Mouse (Mus musculus) hindbrain, embryonic 15.5 days (tissue): ENCODE measurements around the gene Psmb3. TPM values are rescaled to one million over a fixed set of nuclear protein-coding genes. Genes with fewer than 3 reads are reported as not detected.

Experiments
- ATAC-seq: fragments of 200-750 bp; cut with Nextera tagmentation; 2 replicates; pipeline ENCODE4 v1.8.0; 2017; ENCODE audit warnings: low read depth, moderate number of reproducible peaks, moderate TSS enrichment; ENCODE audit not compliant: low FRiP score
- H3K27ac ChIP-seq: fragments of 300-500 bp; sonication (generic); replicated peaks from 2 replicates; pipeline ENCODE4 v1.5.1; 2015; ENCODE audit warnings: mild to moderate bottlenecking, inconsistent platforms
- H3K27me3 ChIP-seq: fragments of 300-500 bp; sonication (generic); 2 replicates; pipeline ENCODE4 v1.6.1; 2015; ENCODE audit warnings: control low read depth, inconsistent platforms
- H3K36me3 ChIP-seq: fragments of 300-500 bp; sonication (generic); 2 replicates; pipeline ENCODE4 v1.6.1; 2015; ENCODE audit warnings: control low read depth, inconsistent platforms
- H3K4me1 ChIP-seq: fragments of 300-500 bp; sonication (generic); replicated peaks from 2 replicates; pipeline ENCODE4 v1.6.1; 2015; ENCODE audit warnings: control low read depth, inconsistent platforms
- H3K4me2 ChIP-seq: fragments of 300-500 bp; sonication (generic); 2 replicates; pipeline ENCODE4 v1.6.1; 2015; ENCODE audit warnings: moderate library complexity, mild to moderate bottlenecking, inconsistent platforms
- H3K4me3 ChIP-seq: fragments of 300-500 bp; sonication (generic); 2 replicates; pipeline ENCODE4 v1.5.1; 2015; ENCODE audit warnings: mild to moderate bottlenecking, inconsistent platforms
- H3K9ac ChIP-seq: fragments of 300-500 bp; sonication (generic); 2 replicates; pipeline ENCODE4 v1.6.1; 2015; ENCODE audit warnings: inconsistent platforms
- H3K9me3 ChIP-seq: fragments of 300-500 bp; sonication (generic); 2 replicates; pipeline ENCODE4 v1.6.1; 2016; ENCODE audit warnings: control low read depth, inconsistent platforms
- WGBS: fragments of 180-500 bp; shearing (Covaris S2); methylation state at CpG from one replicate; pipeline ENCODE4 v1.1.7; 2015; 5-methylcytosine and 5-hydroxymethylcytosine counted together
- polyA plus RNA-seq: library from polyadenylated mRNA; unstranded; fragments of >200 nt; fragmentation: Nextera tagmentation; extraction: Ambion mirVana; gene quantifications from 2 replicates; pipeline ENCODE4 v1.2.1, GENCODE M21; 2015

Psmb3 gene
- polyA plus RNA-seq, 1 experiment from 2014 or later: 416 TPM

- no peak for ATAC-seq
- Histone ChIP-seq H3K9me3 (no peaks in the 10 kb centered on the region), H3K4me1 (peaks cover 51% of the 10 kb centered on the region), H3K4me2 (peak overlapping the region; percentile 81), H3K27ac (no peak overlapping the region), H3K36me3 (0 out of 2 replicates have a peak, but pooled peaks cover 9% of the 10 kb centered on the region), H3K27me3 (peaks cover 18% of the 10 kb centered on the region), H3K4me3 (peak overlapping the region; percentile 90), H3K9ac (peak overlapping the region; percentile 72; the same call in 1 of the 2 replicates)
- under 1% methylated on average over 21 of the region's 21 CpGs for WGBS
Observed at GRCm38 (mm10) chr11:97662207-97662892, 40.8 kb upstream of the Psmb3 start.

DNA sequence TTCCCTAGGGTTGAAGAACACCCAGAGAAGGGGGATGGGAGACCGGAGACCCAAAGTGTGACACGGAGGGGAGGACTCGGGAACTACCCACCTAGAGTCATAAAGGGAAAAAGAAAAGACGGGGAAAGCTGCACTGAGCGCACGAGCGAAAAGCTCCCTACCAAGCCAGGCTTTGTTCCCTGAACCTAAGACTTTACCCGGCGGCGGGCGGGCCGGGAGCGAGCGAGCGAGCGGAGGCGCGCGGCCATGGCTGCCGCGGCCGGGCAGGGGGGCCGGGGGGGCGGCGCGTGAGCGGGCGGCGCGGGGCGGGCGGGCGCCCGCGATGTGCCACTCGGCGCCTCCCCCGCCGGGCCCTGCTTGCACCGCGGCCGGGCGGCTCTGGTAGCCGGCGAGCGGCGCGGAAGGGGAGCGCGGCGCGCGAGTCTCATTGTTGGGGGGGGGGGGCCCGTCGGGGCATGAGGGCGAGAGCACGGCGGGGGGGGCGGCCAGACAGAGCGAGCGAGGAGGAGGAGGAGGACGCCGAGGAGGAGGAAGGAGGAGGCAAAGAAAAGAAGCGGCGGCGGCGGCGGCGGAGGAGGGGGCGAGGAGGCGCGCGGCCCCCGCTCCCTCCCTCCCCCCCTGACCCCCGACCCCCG is 40.2 kb upstream of the Psmb3 start, which contains the start of gene Mllt6:
Gene Mllt6, plus strand, starts transcription at position 522 of the 635 bp plus-strand sequence.
- peaks cover 51% of the 10 kb centered on the region for H3K4me1 ChIP-seq
- 0% methylated on average over 23 of the region's 76 CpGs for WGBS

GRCm38 (mm10) chr11:97663528-97664338 is 39.5 kb upstream of the Psmb3 start:
- 0 out of 2 replicates have a peak, but pooled peaks cover 9% of the 10 kb centered on the region for H3K36me3 ChIP-seq
- no peaks in the 10 kb centered on the region for H3K9me3 ChIP-seq
- ATAC-seq: 0 out of 2 replicates have a peak, but pooled peaks have one; percentile 52
- H3K4me2 ChIP-seq: peak overlapping the region; percentile 81
- H3K4me3 ChIP-seq: peak overlapping the region; percentile 90
- H3K27me3 ChIP-seq: peaks cover 18% of the 10 kb centered on the region
- peaks cover 50% of the 10 kb centered on the region for H3K4me1 ChIP-seq
- 1% methylated on average over 31 of the region's 57 CpGs for WGBS
- peak overlapping the region; percentile 72 for H3K9ac ChIP-seq
- H3K27ac ChIP-seq: peak overlapping the region; percentile 83

More for the DNA sequence above, 40.2 kb upstream of the Psmb3 start, which contains the start of gene Mllt6:
- H3K9me3 ChIP-seq: no peaks in the 10 kb centered on the region
- peak; percentile 72 for ATAC-seq
- H3K36me3 ChIP-seq: 0 out of 2 replicates have a peak, but pooled peaks cover 9% of the 10 kb centered on the region
- peak within 1 kb of the TSS; percentile 72 for H3K9ac ChIP-seq
- H3K27me3 ChIP-seq: peaks cover 18% of the 10 kb centered on the region
- H3K4me2 ChIP-seq: peak within 1 kb of the TSS; percentile 81
- peak within 1 kb of the TSS; percentile 90 for H3K4me3 ChIP-seq
- H3K27ac ChIP-seq: peak within 1 kb of the TSS; percentile 83

DNA sequence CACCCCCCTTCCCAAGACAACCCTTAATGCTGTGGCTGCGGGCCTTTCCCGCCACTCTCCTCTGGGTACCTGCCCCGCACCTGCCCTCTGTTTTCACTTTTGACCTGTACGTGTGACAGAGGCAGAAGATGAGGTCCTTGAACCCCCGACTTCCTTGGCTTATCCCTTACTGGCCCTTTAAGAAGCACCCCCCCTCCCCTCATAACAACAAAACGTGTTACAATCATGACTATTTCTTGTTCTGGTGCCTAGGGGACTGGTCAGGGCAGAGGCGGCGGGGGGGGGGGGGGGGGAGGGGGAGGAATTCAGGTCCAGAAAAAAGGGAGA is 38.9 kb upstream of the Psmb3 start:
- peaks cover 49% of the 10 kb centered on the region for H3K4me1 ChIP-seq
- H3K27ac ChIP-seq: no peak overlapping the region
- 0% methylated on average over 7 of the region's 8 CpGs for WGBS
- peak overlapping the region; percentile 90 for H3K4me3 ChIP-seq
- H3K4me2 ChIP-seq: peak overlapping the region; percentile 81
- H3K9me3 ChIP-seq: no peaks in the 10 kb centered on the region
- peaks cover 9% of the 10 kb centered on the region; the same call in 1 of the 2 replicates for H3K36me3 ChIP-seq
- no peak for ATAC-seq
- H3K9ac ChIP-seq: peak overlapping the region; percentile 72
- H3K27me3 ChIP-seq: peaks cover 18% of the 10 kb centered on the region

DNA sequence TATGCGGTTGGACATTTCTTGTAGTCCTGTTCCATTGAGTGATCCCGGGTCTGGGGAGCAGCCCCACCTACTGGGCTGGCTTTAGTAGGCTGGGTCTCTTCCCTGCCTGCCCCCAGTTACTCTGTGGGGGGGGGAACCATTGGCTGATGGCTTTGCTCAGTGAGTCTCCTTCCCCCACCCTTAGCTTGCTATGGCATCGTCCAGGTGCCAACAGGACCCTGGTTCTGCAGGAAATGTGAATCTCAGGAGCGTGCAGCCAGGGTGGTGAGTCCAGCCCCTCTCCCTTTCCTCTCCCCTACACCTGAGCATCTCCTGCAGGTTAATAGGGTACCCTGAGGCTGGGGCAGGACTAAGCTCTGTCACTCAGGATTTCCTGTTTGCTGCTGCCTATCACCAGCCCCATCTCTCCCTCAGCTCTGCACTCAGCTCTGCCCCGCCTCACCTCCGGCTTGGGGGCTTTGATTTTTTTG is 38.4 kb upstream of the Psmb3 start:
- peak overlapping the region; percentile 90 for H3K4me3 ChIP-seq
- no peak overlapping the region for H3K9ac ChIP-seq
- WGBS: 38% methylated on average over 6 of the region's 6 CpGs
- no peaks in the 10 kb centered on the region for H3K9me3 ChIP-seq
- peaks cover 18% of the 10 kb centered on the region for H3K27me3 ChIP-seq
- H3K4me2 ChIP-seq: peak overlapping the region; percentile 81
- H3K27ac ChIP-seq: no peak overlapping the region
- H3K36me3 ChIP-seq: peaks cover 12% of the 10 kb centered on the region; the same call in 1 of the 2 replicates
- no peak for ATAC-seq
- H3K4me1 ChIP-seq: peaks cover 48% of the 10 kb centered on the region

GRCm38 (mm10) chr11:97665431-97665830 is 37.8 kb upstream of the Psmb3 start:
- H3K9me3 ChIP-seq: no peaks in the 10 kb centered on the region
- H3K9ac ChIP-seq: no peak overlapping the region
- peak overlapping the region; percentile 90; the same call in 1 of the 2 replicates for H3K4me3 ChIP-seq
- peaks cover 12% of the 10 kb centered on the region; the same call in 1 of the 2 replicates for H3K36me3 ChIP-seq
- peaks cover 46% of the 10 kb centered on the region for H3K4me1 ChIP-seq
- H3K27ac ChIP-seq: no peak overlapping the region
- H3K4me2 ChIP-seq: peak overlapping the region; percentile 81
- H3K27me3 ChIP-seq: peaks cover 18% of the 10 kb centered on the region
- no peak for ATAC-seq
- WGBS: 86% methylated on average over 13 of the region's 13 CpGs

DNA sequence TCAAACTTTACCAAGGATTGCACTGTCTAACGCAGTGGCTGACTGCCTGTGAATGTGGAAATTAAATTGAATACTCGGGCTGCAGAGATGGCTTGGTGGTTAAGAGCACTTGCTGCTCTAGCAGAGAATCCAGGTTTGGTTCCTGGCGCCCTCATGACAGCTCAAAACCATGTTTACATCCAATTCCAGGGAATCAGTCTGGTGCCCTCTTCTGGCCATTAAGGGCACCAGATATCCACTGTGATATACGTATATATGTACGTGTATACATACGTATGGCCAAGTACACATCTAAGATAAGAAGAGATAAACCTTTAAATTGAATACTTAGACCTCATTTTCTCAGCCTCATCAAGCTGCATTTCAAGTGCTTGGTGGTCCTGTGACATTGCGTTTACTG is 37.0 kb upstream of the Psmb3 start:
- peaks cover 19% of the 10 kb centered on the region for H3K36me3 ChIP-seq
- no peak for ATAC-seq
- no peak overlapping the region for H3K4me2 ChIP-seq
- H3K27ac ChIP-seq: no peak overlapping the region
- 89% methylated on average over 7 of the region's 7 CpGs for WGBS
- no peaks in the 10 kb centered on the region for H3K9me3 ChIP-seq
- no peak overlapping the region for H3K9ac ChIP-seq
- H3K4me1 ChIP-seq: peaks cover 40% of the 10 kb centered on the region
- peaks cover 12% of the 10 kb centered on the region for H3K27me3 ChIP-seq
- no peak overlapping the region for H3K4me3 ChIP-seq

DNA sequence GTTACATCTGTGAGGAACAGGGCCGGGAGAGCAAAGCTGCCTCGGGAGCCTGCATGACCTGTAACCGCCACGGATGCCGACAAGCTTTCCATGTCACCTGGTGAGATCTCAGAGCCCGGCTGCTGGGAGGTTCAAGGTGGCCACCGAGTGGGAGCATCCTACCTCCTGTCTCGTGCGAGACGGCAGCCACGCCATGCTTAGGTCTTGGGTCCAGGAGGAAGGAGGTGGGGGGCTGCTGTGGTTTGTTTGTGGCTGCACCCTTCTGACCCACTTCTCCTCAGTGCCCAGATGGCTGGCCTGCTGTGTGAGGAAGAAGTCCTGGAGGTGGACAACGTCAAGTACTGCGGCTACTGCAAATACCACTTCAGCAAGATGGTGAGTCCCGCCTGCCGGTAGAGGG is 36.4 kb upstream of the Psmb3 start:
- peaks cover 21% of the 10 kb centered on the region for H3K36me3 ChIP-seq
- H3K9me3 ChIP-seq: no peaks in the 10 kb centered on the region
- no peak overlapping the region for H3K4me3 ChIP-seq
- no peak overlapping the region for H3K9ac ChIP-seq
- H3K4me2 ChIP-seq: no peak overlapping the region
- ATAC-seq: no peak
- H3K27ac ChIP-seq: no peak overlapping the region
- 96% methylated on average over 15 of the region's 15 CpGs for WGBS
- H3K4me1 ChIP-seq: peaks cover 36% of the 10 kb centered on the region
- H3K27me3 ChIP-seq: peaks cover 6% of the 10 kb centered on the region

- H3K9me3 ChIP-seq: no peaks in the 10 kb centered on the region
- peaks cover 30% of the 10 kb centered on the region for H3K36me3 ChIP-seq
- WGBS: 93% methylated on average over 7 of the region's 7 CpGs
- ATAC-seq: no peak
- no peak overlapping the region for H3K27ac ChIP-seq
- no peak overlapping the region for H3K9ac ChIP-seq
- H3K4me2 ChIP-seq: no peak overlapping the region
- H3K4me1 ChIP-seq: peaks cover 25% of the 10 kb centered on the region
- no peaks in the 10 kb centered on the region for H3K27me3 ChIP-seq
- H3K4me3 ChIP-seq: no peak overlapping the region
Observed at GRCm38 (mm10) chr11:97668160-97668559, 35.0 kb upstream of the Psmb3 start.

DNA sequence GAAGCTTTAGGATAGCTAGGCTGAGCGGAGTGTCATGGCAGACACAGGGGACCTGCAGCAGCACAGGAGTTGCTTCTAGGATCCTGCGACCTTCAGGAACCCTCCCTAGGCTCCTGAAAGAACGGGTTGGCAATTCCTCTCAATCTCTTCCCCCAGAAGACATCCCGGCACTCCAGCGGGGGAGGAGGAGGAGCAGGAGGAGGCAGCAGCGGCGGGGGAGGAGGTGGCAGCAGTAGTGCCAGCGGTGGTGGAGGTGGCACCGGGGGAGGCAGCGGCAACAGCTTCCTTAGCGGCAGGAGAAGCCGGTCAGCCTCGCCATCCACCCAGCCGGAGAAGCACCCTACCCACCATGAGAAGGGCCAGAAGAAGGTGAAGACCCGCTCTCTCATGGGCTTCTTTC is 33.9 kb upstream of the Psmb3 start:
- no peak overlapping the region for H3K4me2 ChIP-seq
- H3K27me3 ChIP-seq: no peaks in the 10 kb centered on the region
- H3K9me3 ChIP-seq: no peaks in the 10 kb centered on the region
- no peak overlapping the region for H3K9ac ChIP-seq
- WGBS: 49% methylated on average over 15 of the region's 15 CpGs
- peaks cover 41% of the 10 kb centered on the region for H3K36me3 ChIP-seq
- ATAC-seq: no peak
- no peak overlapping the region for H3K27ac ChIP-seq
- H3K4me3 ChIP-seq: no peak overlapping the region
- peaks cover 23% of the 10 kb centered on the region for H3K4me1 ChIP-seq

GRCm38 (mm10) chr11:97669829-97670228 is 33.4 kb upstream of the Psmb3 start:
- no peak overlapping the region for H3K4me3 ChIP-seq
- H3K4me1 ChIP-seq: peaks cover 18% of the 10 kb centered on the region
- 42% methylated on average over 6 of the region's 6 CpGs for WGBS
- no peak overlapping the region for H3K4me2 ChIP-seq
- H3K27me3 ChIP-seq: no peaks in the 10 kb centered on the region
- no peak for ATAC-seq
- H3K27ac ChIP-seq: no peak overlapping the region
- H3K9me3 ChIP-seq: no peaks in the 10 kb centered on the region
- H3K36me3 ChIP-seq: peaks cover 46% of the 10 kb centered on the region
- no peak overlapping the region for H3K9ac ChIP-seq
